Mouse (Mus musculus): ENCODE data around the gene Kif2a. TPM values are rescaled to one million over a fixed set of nuclear protein-coding genes. Genes with fewer than 3 reads are reported as not detected.
"Not testable (repeated sequence)": the region's sequence is repeated elsewhere in the genome, so short reads cannot be mapped to it uniquely, and the experiment has no call there.

Kif2a gene
- polyA plus RNA-seq, 1 experiment from 2014 or later = 20.6 TPM

- Histone ChIP-seq H3K4me2 (peak within 1 kb of the TSS; percentile 75), H3K4me3 (ENCODE audit: low read depth, low read length) (peak within 1 kb of the TSS; percentile 100), H3K27ac (ENCODE audit: low read depth, low read length) (peak within 1 kb of the TSS; percentile 91), H3K27me3 (ENCODE audit: control insufficient read depth, insufficient read depth, low read length) (no peaks in the 10 kb centered on the region), H3K9ac (ENCODE audit: low read depth, low read length) (peak within 1 kb of the TSS; percentile 97), H3K4me1 (ENCODE audit: control insufficient read depth, insufficient read depth, low read length) (no peaks in the 10 kb centered on the region; the same call in 1 of the 2 replicates), H3K36me3 (ENCODE audit: control insufficient read depth, insufficient read depth, low read length) (no peaks in the 10 kb centered on the region), H3K9me3 (replicated peaks; ENCODE audit: control insufficient read depth, low read length) (no peaks in the 10 kb centered on the region)
- ATAC-seq (replicated peaks; ENCODE audit: insufficient number of reproducible peaks, low FRiP score, low TSS enrichment) = peak; percentile 95
- under 1% methylated on average over 84 of the region's 84 CpGs for WGBS (ENCODE audit: insufficient replicate concordance)
Observed at GRCm38 (mm10) chr13:106936256-106937137, 85.4 kb downstream of the Kif2a start, which contains the start of gene Ipo11. TSS of gene Ipo11 (minus strand) at chr13:106936958.

DNA sequence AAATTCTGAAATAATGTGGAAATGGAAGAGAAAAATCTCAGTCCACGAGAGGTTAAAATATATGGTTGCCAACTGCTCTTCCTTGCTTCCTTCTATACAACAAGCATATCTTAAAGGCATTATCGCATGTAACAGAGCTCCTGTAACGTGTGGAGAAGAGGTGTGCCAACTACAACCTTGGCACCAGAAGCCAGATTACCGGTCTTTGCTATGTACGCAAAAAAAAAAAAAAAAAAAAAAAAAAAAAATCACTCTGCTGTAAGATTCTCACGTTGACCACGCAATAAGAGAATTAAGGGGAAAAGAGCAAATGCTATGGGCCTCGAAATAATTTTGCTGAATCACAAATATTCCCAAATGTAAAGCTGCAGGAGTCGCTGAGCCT, 86.1 kb downstream of the Kif2a start:
- H3K27ac ChIP-seq (ENCODE audit: low read depth, low read length) = peak overlapping the region; percentile 91; the same call in 1 of the 2 replicates
- H3K27me3 ChIP-seq (ENCODE audit: control insufficient read depth, insufficient read depth, low read length) = no peaks in the 10 kb centered on the region
- no peaks in the 10 kb centered on the region; the same call in 1 of the 2 replicates for H3K4me1 ChIP-seq (ENCODE audit: control insufficient read depth, insufficient read depth, low read length)
- WGBS (ENCODE audit: insufficient replicate concordance) = 8% methylated on average over 9 of the region's 9 CpGs
- H3K4me3 ChIP-seq (ENCODE audit: low read depth, low read length) = peak overlapping the region; percentile 100
- H3K9me3 ChIP-seq (replicated peaks; ENCODE audit: control insufficient read depth, low read length) = no peaks in the 10 kb centered on the region
- H3K9ac ChIP-seq (ENCODE audit: low read depth, low read length) = peak overlapping the region; percentile 97
- ATAC-seq (replicated peaks; ENCODE audit: insufficient number of reproducible peaks, low FRiP score, low TSS enrichment) = no peak
- H3K36me3 ChIP-seq (ENCODE audit: control insufficient read depth, insufficient read depth, low read length) = no peaks in the 10 kb centered on the region
- peak overlapping the region; percentile 75 for H3K4me2 ChIP-seq

- H3K9ac ChIP-seq (ENCODE audit: low read depth, low read length) = no peak overlapping the region
- no peak for ATAC-seq (replicated peaks; ENCODE audit: insufficient number of reproducible peaks, low FRiP score, low TSS enrichment)
- no peak overlapping the region for H3K4me3 ChIP-seq (ENCODE audit: low read depth, low read length)
- H3K9me3 ChIP-seq (replicated peaks; ENCODE audit: control insufficient read depth, low read length) = peaks cover 2% of the 10 kb centered on the region; the same call in 1 of the 2 replicates
- peaks cover 9% of the 10 kb centered on the region for H3K36me3 ChIP-seq (ENCODE audit: control insufficient read depth, insufficient read depth, low read length)
- H3K27me3 ChIP-seq (ENCODE audit: control insufficient read depth, insufficient read depth, low read length) = no peaks in the 10 kb centered on the region
- 91% methylated on average over 2 of the region's 2 CpGs for WGBS (ENCODE audit: insufficient replicate concordance)
- no peaks in the 10 kb centered on the region for H3K4me1 ChIP-seq (ENCODE audit: control insufficient read depth, insufficient read depth, low read length)
- H3K4me2 ChIP-seq = no peak overlapping the region
- no peak overlapping the region for H3K27ac ChIP-seq (ENCODE audit: low read depth, low read length)
Observed at GRCm38 (mm10) chr13:106929201-106929600, 92.7 kb downstream of the Kif2a start.

GRCm38 (mm10) chr13:106928296-106928695, 93.6 kb downstream of the Kif2a start:
- peaks cover 9% of the 10 kb centered on the region for H3K36me3 ChIP-seq (ENCODE audit: control insufficient read depth, insufficient read depth, low read length)
- H3K4me1 ChIP-seq (ENCODE audit: control insufficient read depth, insufficient read depth, low read length) = no peaks in the 10 kb centered on the region
- no peak overlapping the region for H3K9ac ChIP-seq (ENCODE audit: low read depth, low read length)
- no peak overlapping the region for H3K4me3 ChIP-seq (ENCODE audit: low read depth, low read length)
- no peaks in the 10 kb centered on the region for H3K27me3 ChIP-seq (ENCODE audit: control insufficient read depth, insufficient read depth, low read length)
- no peak overlapping the region for H3K4me2 ChIP-seq
- peaks cover 2% of the 10 kb centered on the region; the same call in 1 of the 2 replicates for H3K9me3 ChIP-seq (replicated peaks; ENCODE audit: control insufficient read depth, low read length)
- H3K27ac ChIP-seq (ENCODE audit: low read depth, low read length) = no peak overlapping the region
- ATAC-seq (replicated peaks; ENCODE audit: insufficient number of reproducible peaks, low FRiP score, low TSS enrichment) = no peak
- 92% methylated on average over 4 of the region's 4 CpGs for WGBS (ENCODE audit: insufficient replicate concordance)

- H3K4me3 ChIP-seq (ENCODE audit: low read depth, low read length); H3K9me3 ChIP-seq (replicated peaks; ENCODE audit: control insufficient read depth, low read length); H3K27ac ChIP-seq (ENCODE audit: low read depth, low read length); H3K4me1 ChIP-seq (ENCODE audit: control insufficient read depth, insufficient read depth, low read length); ATAC-seq (replicated peaks; ENCODE audit: insufficient number of reproducible peaks, low FRiP score, low TSS enrichment); H3K9ac ChIP-seq (ENCODE audit: low read depth, low read length); H3K27me3 ChIP-seq (ENCODE audit: control insufficient read depth, insufficient read depth, low read length); H3K4me2 ChIP-seq; H3K36me3 ChIP-seq (ENCODE audit: control insufficient read depth, insufficient read depth, low read length): not testable (repeated sequence)
- 91% methylated on average over 3 of the region's 3 CpGs for WGBS (ENCODE audit: insufficient replicate concordance)
Observed at GRCm38 (mm10) chr13:106925921-106926320, 96.0 kb downstream of the Kif2a start.

DNA sequence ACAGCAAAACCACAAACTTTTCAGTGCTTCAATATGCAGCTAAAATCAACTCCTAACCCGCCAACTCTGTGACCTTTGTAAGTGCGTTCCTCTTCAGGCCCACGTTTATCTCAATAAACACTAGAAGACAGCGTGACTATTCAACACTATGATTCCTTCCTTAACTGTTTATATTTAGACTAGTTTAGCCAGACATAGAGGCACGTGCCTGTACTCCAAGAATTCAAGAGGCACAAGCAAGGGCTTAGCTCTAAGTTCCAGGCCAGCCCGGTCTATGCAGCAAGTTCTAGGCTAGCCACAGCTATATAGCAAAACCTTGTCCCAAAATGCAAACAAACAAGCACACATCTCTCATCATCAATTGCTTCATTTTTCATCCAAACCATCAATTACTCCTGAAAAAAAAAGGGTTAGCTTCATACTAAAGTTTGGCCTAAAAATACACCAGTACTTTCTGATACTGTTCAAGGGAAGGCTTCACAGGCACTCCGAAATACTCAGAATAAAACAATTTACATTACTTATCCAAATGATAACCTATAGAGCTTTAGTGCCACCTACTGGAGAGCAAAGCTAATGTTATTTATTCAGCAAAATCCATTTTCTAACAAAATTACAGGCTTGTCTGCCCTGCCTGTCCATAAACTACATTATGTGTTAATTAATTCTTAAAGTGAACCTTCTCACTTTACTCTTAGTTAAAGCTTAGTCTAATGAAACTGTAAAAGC, 103.4 kb downstream of the Kif2a start:
- Histone ChIP-seq H3K4me2 (no peak overlapping the region), H3K4me1 (ENCODE audit: control insufficient read depth, insufficient read depth, low read length) (peaks cover 6% of the 10 kb centered on the region; the same call in 1 of the 2 replicates), H3K27me3 (ENCODE audit: control insufficient read depth, insufficient read depth, low read length) (no peaks in the 10 kb centered on the region), H3K9ac (ENCODE audit: low read depth, low read length) (no peak overlapping the region), H3K4me3 (ENCODE audit: low read depth, low read length) (no peak overlapping the region), H3K9me3 (replicated peaks; ENCODE audit: control insufficient read depth, low read length) (no peaks in the 10 kb centered on the region), H3K36me3 (ENCODE audit: control insufficient read depth, insufficient read depth, low read length) (peaks cover 5% of the 10 kb centered on the region; the same call in 1 of the 2 replicates), H3K27ac (ENCODE audit: low read depth, low read length) (no peak overlapping the region)
- WGBS (ENCODE audit: insufficient replicate concordance) = 55% methylated on average over 7 of the region's 7 CpGs
- ATAC-seq (replicated peaks; ENCODE audit: insufficient number of reproducible peaks, low FRiP score, low TSS enrichment) = no peak

DNA sequence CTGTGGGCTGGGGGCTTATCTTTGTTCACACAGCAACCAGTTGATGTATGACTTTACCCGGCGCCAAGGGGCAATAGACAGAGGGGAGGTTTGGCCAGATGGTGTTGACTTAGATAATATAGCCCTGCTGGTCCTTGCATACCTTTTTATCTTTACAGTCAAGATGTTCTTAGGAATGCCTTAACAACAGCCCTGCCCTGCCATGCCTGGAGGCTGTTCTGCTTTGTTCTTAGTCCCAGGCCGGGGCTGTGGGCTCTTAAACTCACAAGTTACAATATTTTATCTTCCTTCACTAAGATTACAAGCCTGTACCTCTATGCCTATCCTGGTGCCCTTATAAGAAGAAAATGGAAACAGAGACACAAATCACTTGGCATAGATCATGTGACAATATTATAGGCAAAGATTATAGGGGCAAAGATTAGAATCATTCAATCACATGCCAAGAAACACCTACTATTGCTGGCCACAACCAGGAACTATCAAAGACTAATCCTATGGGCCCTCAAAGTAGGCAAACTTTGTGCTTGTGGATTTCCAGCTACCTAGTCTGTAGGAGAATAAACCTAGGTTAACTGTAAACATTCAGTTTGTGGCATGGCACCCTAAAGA, 108.7 kb downstream of the Kif2a start:
- H3K36me3 ChIP-seq (ENCODE audit: control insufficient read depth, insufficient read depth, low read length) = peaks cover 5% of the 10 kb centered on the region
- H3K27me3 ChIP-seq (ENCODE audit: control insufficient read depth, insufficient read depth, low read length) = no peaks in the 10 kb centered on the region
- H3K27ac ChIP-seq (ENCODE audit: low read depth, low read length) = peak overlapping the region; percentile 62
- no peak overlapping the region for H3K4me3 ChIP-seq (ENCODE audit: low read depth, low read length)
- ATAC-seq (replicated peaks; ENCODE audit: insufficient number of reproducible peaks, low FRiP score, low TSS enrichment) = peak; percentile 69; the same call in 1 of the 2 replicates
- 39% methylated on average over 3 of the region's 3 CpGs for WGBS (ENCODE audit: insufficient replicate concordance)
- H3K9ac ChIP-seq (ENCODE audit: low read depth, low read length) = no peak overlapping the region
- no peaks in the 10 kb centered on the region for H3K9me3 ChIP-seq (replicated peaks; ENCODE audit: control insufficient read depth, low read length)
- no peak overlapping the region for H3K4me2 ChIP-seq
- H3K4me1 ChIP-seq (ENCODE audit: control insufficient read depth, insufficient read depth, low read length) = peaks cover 10% of the 10 kb centered on the region; the same call in 1 of the 2 replicates

- ATAC-seq (replicated peaks; ENCODE audit: insufficient number of reproducible peaks, low FRiP score, low TSS enrichment) = no peak
- H3K9me3 ChIP-seq (replicated peaks; ENCODE audit: control insufficient read depth, low read length) = no peaks in the 10 kb centered on the region
- H3K27me3 ChIP-seq (ENCODE audit: control insufficient read depth, insufficient read depth, low read length) = no peaks in the 10 kb centered on the region
- H3K27ac ChIP-seq (ENCODE audit: low read depth, low read length) = no peak overlapping the region
- H3K4me3 ChIP-seq (ENCODE audit: low read depth, low read length) = no peak overlapping the region
- peaks cover 10% of the 10 kb centered on the region; the same call in 1 of the 2 replicates for H3K4me1 ChIP-seq (ENCODE audit: control insufficient read depth, insufficient read depth, low read length)
- no peak overlapping the region for H3K4me2 ChIP-seq
- no peak overlapping the region for H3K9ac ChIP-seq (ENCODE audit: low read depth, low read length)
- 93% methylated on average over 10 of the region's 10 CpGs for WGBS (ENCODE audit: insufficient replicate concordance)
- peaks cover 10% of the 10 kb centered on the region for H3K36me3 ChIP-seq (ENCODE audit: control insufficient read depth, insufficient read depth, low read length)
Observed at GRCm38 (mm10) chr13:106910096-106910495, 111.8 kb downstream of the Kif2a start.
